9 mouse cellular contexts compared by ENCODE assay signal in genomic region chr5:120836731-120837585, GRCm38 (mm10). TPM values are rescaled to one million over a fixed set of nuclear protein-coding genes. Genes with fewer than 3 reads are reported as not detected.
DNase-seq lines count a peak whose midpoint lies in the region; ATAC-seq lines count a peak whose summit lies in the region.
"Had no signal": no experiment of that assay in that cellular context is flagged by ENCODE, and none has a peak within 500 bp of the region (broad histone marks: within the 10 kb centered on the region; RNA-seq: fewer than 3 reads in every experiment).

No protein-coding gene starts in this region.

- H3K9me3 ChIP-seq in heart, embryonic 11.5 days (replicated peaks; ENCODE audit: control insufficient read depth, low read length) = no peaks in the 10 kb centered on the region

- no peaks in the 10 kb centered on the region for H3K4me1 ChIP-seq in heart, embryonic 11.5 days (ENCODE audit: control insufficient read depth, insufficient read depth, low read length)

- no peak overlapping the region for H3K27ac ChIP-seq in heart, embryonic 11.5 days (ENCODE audit: low read depth, low read length)

- H3K9ac ChIP-seq in heart, embryonic 11.5 days (ENCODE audit: low read depth, low read length) = no peak overlapping the region

- ATAC-seq in heart, embryonic 11.5 days (replicated peaks; ENCODE audit: insufficient number of reproducible peaks, low FRiP score, low TSS enrichment) = no peak
- ATAC-seq in megakaryocyte-erythroid progenitor cell, adult 5-6 weeks (replicated peaks; ENCODE audit: low FRiP score, low TSS enrichment, poor library complexity, severe bottlenecking) = peak; percentile 68

- no peaks in the 10 kb centered on the region for H3K36me3 ChIP-seq in heart, embryonic 11.5 days (ENCODE audit: control insufficient read depth, insufficient read depth, low read length)

- no peak overlapping the region for H3K4me3 ChIP-seq in heart, embryonic 11.5 days (ENCODE audit: low read depth, low read length)

- no peak overlapping the region for H3K4me2 ChIP-seq in heart, embryonic 11.5 days

- peaks cover 10% of the 10 kb centered on the region for H3K27me3 ChIP-seq in heart, embryonic 11.5 days (ENCODE audit: control insufficient read depth, insufficient read depth, low read length)

- 6% methylated on average over 8 of the region's 8 CpGs for WGBS in heart, embryonic 11.5 days (ENCODE audit: insufficient replicate concordance)

- peak; percentile 80 for DNase-seq in heart, adult 11 months
- DNase-seq in 3134 (ENCODE audit: extremely low read depth, insufficient read length, low spot score) (peak; percentile 30), MEL-GATA-1-ER (ENCODE audit: extremely low read depth, low read depth) (peak; percentile 41)
- peak; percentile 81 to 87 for DNase-seq in cerebellum, postnatal 10 days
- peak; percentile 57 for DNase-seq in kidney, adult 9 months
- peak; percentile 39 to 62 for DNase-seq in thymus, postnatal 36 days

RNA-seq across cellular contexts. Expression of gene Oas1f, which starts 10.2 kb away (rescaled TPM):
- not detected in 2 replicates for polyA plus RNA-seq in heart, embryonic 11.5 days (2014; fragmentation: Nextera tagmentation; extraction: Ambion mirVana)
- total RNA-seq in megakaryocyte-erythroid progenitor cell, adult 5-6 weeks (2014; fragmentation: Nextera tagmentation) = not detected in 2 replicates
- total RNA-seq in megakaryocyte-erythroid progenitor cell, adult 5-6 weeks (2017) = not detected in 2 replicates
- polyA plus RNA-seq: liver, embryonic 16.5 days had no signal

RNA-seq across cellular contexts. Expression of gene Oas1h, which starts 24.3 kb away (rescaled TPM):
- not detected in 2 replicates for polyA plus RNA-seq in heart, embryonic 11.5 days (2014; fragmentation: Nextera tagmentation; extraction: Ambion mirVana)
- not detected in 2 replicates for total RNA-seq in megakaryocyte-erythroid progenitor cell, adult 5-6 weeks (2014; fragmentation: Nextera tagmentation)
- total RNA-seq in megakaryocyte-erythroid progenitor cell, adult 5-6 weeks (2017) = not detected in 2 replicates
- polyA plus RNA-seq: liver, embryonic 16.5 days had no signal

RNA-seq across cellular contexts. Expression of gene Oas1c, which starts 24.6 kb away (rescaled TPM):
- 0.49 and 0.54 TPM in 2 replicates for polyA plus RNA-seq in heart, embryonic 11.5 days (2014; fragmentation: Nextera tagmentation; extraction: Ambion mirVana)
- 5.3 and 8.3 TPM in 2 replicates for total RNA-seq in megakaryocyte-erythroid progenitor cell, adult 5-6 weeks (2014; fragmentation: Nextera tagmentation)
- total RNA-seq in megakaryocyte-erythroid progenitor cell, adult 5-6 weeks (2017) = 3.1 and 26.4 TPM in 2 replicates

RNA-seq across cellular contexts. Expression of gene Oas1e, which starts 41.6 kb away (rescaled TPM):
- not detected in 2 replicates for polyA plus RNA-seq in heart, embryonic 11.5 days (2014; fragmentation: Nextera tagmentation; extraction: Ambion mirVana)
- total RNA-seq in megakaryocyte-erythroid progenitor cell, adult 5-6 weeks (2014; fragmentation: Nextera tagmentation) = not detected in 2 replicates
- not detected in 2 replicates for total RNA-seq in megakaryocyte-erythroid progenitor cell, adult 5-6 weeks (2017)

RNA-seq across cellular contexts. Expression of gene Oas1g, which starts 50.5 kb away (rescaled TPM):
- polyA plus RNA-seq in heart, embryonic 11.5 days (2014; fragmentation: Nextera tagmentation; extraction: Ambion mirVana) = not detected in 2 replicates
- 2.5 TPM in 1 of 2 replicates, not detected in the other for total RNA-seq in megakaryocyte-erythroid progenitor cell, adult 5-6 weeks (2014; fragmentation: Nextera tagmentation)
- total RNA-seq in megakaryocyte-erythroid progenitor cell, adult 5-6 weeks (2017) = not detected in 2 replicates

Comparison
In these comparisons a context has a peak if more than half of its experiments do, and no peak if none do; other contexts are left out.
1. DNase-seq: peak in every context shown above with its lines; median percentile 84 in cerebellum, postnatal 10 days; 80 in heart, adult 11 months; 57 in kidney, adult 9 months; 50 in thymus, postnatal 36 days; 41 in MEL-GATA-1-ER; 30 in 3134.